Mouse (Mus musculus) cerebellum, adult 9-11 months (tissue): ENCODE measurements around the gene Fbxo36.

Source experiments
- DNase-seq: peaks from one replicate; pipeline ENCODE4 v3.0.0; 2022

Gene Fbxo36

GRCm38 (mm10) chr1:84860360-84861254 is 21.0 kb downstream of the Fbxo36 start:
- no peak for DNase-seq

DNA sequence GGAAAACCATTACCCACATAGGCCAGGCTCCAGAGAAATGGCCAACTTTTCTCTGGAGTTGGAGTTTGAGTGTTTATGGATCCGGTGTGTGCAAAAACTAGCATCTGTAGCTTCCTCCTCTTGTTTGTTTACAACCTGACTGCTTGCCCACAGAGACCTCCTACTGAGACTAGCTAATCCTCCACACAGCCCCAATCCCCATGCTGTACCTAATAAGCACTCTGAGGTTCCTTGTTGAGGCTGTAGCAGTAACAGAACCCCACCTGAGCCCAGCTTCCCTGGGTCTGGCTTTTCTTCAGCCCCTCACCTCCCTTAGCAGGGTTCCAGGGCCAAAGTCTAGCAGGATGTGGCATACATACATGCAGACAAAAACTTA is 21.6 kb downstream of the Fbxo36 start:
- no peak for DNase-seq

- no peak for DNase-seq
Observed at GRCm38 (mm10) chr1:84864645-84865044, 25.0 kb downstream of the Fbxo36 start.

DNA sequence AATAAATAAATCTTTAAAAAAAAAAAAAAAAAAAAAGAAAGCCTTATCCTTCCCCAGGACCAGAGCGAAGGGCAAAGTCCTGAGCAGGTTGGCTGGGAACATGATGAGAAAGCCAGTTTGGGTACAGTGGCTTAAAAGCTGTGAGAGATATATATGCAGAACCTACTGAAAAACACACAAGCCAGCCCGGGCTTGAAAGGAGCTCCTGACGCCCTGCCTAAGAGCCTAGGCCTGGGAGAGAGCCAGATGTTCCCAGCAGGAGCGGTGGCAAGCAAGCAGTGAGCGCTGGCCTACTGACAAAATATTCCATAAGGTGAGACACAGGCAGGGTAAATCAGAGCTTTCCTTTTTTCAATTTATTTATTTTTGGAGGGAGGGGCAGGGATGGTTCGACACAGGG is 26.6 kb downstream of the Fbxo36 start:
- DNase-seq, result no peak

GRCm38 (mm10) chr1:84866706-84867230 is 27.1 kb downstream of the Fbxo36 start:
- DNase-seq, result no peak

- no peak for DNase-seq
Observed at GRCm38 (mm10) chr1:84868311-84868710, 28.7 kb downstream of the Fbxo36 start.

DNA sequence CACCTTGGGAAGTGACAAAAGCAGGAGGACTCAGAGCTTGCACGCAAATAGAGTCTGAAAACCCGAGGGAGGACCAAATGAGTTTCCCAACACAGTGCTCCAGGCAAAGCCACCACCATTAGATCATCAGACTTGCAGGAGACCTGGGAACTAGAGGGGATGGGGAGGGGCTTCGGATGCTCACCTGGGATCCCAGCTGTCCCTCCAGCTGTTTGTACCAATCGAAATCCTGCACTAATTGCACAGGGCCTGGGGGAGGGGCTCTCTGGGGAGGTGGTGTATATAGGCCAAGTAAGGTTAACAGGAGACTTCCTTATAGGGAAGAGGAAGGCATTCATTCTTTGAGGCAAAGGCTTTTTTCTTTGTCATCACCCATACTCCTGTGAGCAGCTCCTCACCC is 29.2 kb downstream of the Fbxo36 start:
- DNase-seq, result no peak

DNA sequence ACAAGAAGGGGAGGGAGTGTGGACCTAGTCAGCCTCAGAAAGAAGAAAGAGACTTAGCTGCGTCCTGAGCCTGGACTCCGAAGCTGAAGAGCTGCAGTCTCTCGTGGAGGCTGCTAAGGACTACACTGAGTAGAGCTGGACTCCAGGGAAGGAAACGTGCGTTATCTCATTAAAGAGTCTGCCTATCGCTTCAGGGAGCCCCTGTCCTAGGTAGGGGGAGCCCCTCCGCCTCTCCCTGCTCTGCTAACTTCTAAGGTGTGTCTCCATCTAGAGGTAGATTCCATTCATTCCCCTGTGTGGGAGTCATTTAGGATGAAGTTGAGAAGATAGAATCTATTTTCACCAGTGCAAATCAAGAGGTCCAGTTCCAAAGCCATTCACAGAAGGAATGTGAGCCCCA is 29.9 kb downstream of the Fbxo36 start:
- no peak for DNase-seq

DNA sequence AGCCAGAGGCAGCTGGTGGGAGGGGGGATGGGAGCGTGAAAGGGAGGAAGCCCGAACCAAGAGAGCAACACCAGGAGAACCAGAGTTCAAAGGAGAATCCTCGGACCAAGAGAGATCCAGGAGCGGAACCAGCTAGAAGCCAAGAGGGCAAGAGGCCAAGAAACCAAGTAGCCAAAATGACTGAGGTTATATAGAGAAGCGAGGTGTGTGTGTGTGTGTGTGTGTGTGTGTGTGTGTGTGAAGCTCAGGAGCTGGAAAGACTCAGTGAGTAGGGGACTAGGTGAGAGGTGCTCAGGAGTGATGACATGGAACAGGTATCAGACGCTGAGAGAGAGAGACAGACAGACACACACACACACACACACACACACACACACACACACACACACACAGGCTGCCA is 31.5 kb downstream of the Fbxo36 start:
- no peak for DNase-seq

DNA sequence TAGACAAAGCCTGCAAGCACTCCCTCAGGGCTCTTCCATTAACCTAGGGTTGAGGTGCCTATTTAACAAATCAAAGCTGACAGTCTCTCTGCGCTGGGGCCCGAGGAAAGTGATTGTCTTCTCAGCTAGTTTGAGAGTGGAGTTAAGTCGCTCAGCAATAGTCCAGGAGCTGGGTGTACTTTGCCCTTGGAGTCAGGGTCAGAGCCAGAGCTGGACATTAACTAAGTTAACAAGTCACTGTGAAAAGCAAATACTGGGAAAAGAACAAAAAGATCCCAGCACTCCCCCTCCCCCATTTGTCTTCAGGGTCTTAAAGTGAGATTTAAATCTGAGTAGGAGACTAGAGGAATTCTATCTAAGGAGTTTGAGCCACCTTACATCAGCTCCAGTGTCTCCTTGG is 32.5 kb downstream of the Fbxo36 start:
- no peak for DNase-seq

DNA sequence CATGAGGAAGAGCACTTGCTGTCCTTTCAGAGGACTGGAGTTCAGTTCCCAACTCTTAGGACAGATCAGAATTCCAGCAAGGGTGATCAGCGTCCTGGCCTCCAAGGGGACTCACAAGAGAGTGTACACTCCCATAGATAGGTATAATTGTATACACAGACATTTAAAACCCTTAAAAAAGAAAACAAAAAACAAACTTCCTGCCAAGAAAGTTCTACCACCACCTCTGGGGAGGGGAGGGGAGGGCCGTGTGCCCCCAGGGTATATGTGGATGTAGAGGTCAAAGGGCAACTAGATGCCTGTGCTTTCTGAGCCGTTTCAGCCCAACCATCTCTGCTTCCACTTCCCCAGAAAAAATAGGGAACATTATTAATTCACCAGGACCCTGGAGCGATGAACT is 33.3 kb downstream of the Fbxo36 start:
- DNase-seq, result no peak

GRCm38 (mm10) chr1:84877590-84877989 is 37.9 kb downstream of the Fbxo36 start:
- DNase-seq, result no peak

GRCm38 (mm10) chr1:84879571-84880120 is 40.0 kb downstream of the Fbxo36 start:
- no peak for DNase-seq

GRCm38 (mm10) chr1:84881248-84882065 is 41.8 kb downstream of the Fbxo36 start:
- no peak for DNase-seq

DNA sequence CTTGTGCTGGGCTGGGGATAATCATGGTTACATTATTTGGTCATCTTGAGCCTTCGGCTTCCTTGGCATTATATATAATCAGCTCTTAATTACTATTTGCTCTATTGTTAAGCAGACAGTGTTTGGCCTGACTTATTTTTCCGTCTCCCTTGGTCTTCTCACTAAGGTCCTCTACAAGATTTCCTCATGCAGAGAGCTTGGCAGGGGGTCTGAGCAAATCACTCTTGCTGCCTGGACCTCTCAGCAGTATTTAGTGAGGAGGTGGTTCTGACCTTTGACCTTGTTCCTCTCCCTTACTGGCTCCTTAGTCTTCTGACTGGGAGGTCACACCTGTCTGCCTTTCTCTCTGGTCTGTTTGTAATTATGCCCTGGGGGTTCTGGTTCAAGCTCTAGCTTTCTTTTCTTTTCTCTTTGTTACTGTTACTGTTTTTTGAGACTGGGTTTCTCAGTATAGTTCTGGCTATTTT is 42.5 kb downstream of the Fbxo36 start:
- DNase-seq, result no peak

- DNase-seq, result no peak
Observed at GRCm38 (mm10) chr1:84882937-84883336, 43.3 kb downstream of the Fbxo36 start.

DNA sequence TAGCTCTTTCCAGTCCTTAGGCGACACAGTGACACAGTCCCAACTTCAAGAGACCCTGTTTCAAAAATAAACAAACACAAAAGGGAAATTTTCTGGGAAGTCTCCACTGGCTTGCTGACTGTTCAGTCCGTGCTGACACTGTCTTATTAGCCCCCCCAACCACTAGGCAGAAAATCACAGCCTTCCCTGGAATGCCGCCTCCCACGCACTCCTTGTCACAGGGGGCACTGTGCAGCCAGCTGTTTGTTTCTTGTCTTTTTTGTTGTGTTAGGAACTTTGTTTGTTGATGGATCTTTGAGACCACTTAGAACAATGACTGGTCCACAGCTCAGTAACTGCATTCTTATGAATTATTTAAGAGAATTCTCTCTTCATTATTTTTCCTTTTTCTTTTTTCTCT is 44.2 kb downstream of the Fbxo36 start:
- DNase-seq, result no peak

GRCm38 (mm10) chr1:84885174-84885573 is 45.5 kb downstream of the Fbxo36 start:
- no peak for DNase-seq

DNA sequence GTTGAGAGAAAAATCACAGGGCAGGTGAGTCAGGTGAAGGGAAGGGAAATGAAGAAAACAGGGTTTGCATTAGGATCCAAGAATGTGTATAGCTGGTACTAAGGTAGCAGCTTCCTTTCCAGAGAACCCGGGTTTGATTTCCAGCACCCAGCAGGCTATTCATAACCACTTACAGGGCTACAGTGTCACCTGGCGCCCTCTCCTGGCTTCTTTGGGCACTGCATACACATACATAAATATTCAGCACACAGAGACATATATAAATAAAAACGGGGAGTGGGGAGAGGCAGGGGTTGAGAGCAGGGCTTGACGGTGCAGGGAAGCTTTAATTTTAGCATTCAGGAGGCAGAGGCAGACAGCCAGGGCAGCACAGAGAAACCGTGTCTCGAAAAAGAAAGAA is 46.3 kb downstream of the Fbxo36 start:
- DNase-seq, result no peak

- DNase-seq, result no peak
Observed at GRCm38 (mm10) chr1:84889330-84890004, 49.8 kb downstream of the Fbxo36 start.

DNA sequence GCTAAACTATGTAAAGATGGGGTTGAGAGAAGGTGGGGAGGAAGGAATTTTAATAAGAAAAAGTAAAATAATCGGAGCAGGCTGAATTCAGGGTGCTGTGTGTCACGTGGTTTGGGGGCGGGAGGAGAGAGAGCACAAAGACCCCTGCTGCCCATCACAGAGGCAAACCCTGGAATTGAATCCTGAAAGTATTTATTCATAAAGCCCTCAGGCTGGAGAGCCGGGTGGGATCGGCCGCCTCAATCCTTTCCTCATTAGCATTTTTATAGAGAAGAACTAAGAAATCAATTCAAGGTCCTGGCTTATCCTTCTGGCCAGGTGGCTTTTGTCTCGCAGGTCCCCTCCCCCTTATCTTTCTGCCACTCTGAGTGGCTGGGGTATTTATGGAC is 50.4 kb downstream of the Fbxo36 start:
- DNase-seq, result no peak

DNA sequence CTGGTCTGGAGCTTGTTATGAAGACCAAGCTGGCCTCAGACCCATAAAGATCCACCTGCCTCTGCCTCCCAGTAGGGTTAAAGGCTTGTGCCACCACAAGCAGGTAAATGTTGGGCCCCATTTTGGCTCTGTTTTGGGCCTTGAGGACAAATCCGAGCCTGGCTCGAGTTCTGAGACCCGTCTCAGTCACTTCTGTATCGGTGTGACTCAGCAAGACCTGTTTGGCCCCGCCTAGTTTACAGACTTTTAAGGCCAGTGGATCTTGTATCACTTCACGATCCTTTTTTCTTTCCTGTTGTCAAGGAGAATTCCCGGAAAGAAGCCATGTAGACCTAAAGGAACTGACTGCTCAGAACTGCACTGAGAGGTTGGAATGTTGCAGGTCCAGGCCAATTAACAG is 50.9 kb downstream of the Fbxo36 start:
- DNase-seq, result no peak

DNA sequence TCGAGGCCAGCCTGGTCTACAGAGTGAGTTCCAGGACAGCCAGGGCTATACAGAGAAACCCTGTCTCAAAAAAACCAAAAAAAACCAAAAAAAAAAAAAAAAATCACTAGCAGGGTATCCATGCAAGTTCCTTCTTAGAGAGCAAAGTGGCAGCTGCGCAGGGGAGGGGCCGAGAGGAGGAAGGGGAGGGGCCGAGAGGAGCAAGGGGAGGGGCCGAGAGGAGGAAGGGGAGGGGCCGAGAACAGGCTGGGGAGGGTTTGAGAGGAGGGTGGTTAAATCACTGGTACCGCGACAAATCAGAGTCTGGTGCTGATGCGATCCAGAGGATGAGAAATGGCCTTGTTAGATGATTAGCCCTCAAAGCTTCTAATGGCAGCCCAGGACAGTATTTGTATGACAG is 52.1 kb downstream of the Fbxo36 start:
- DNase-seq, result no peak
